Mouse (Mus musculus) myocyte (in vitro differentiated cells): Measurements from ENCODE around the gene Srsf6.

ENCODE experiments used
- CEBPB ChIP-seq: IDR thresholded peaks from 2 replicates; pipeline ENCODE4 v1.6.1; 2011; ENCODE audit warnings: mild to moderate bottlenecking, moderate library complexity; ENCODE audit not compliant: poor library complexity, insufficient read depth, severe bottlenecking
- MAX ChIP-seq: IDR thresholded peaks from one replicate; pipeline ENCODE4 v1.6.1; 2011; ENCODE audit warnings: low read depth, mild to moderate bottlenecking, control low read depth
- MYOD1 ChIP-seq, 3 experiments: IDR thresholded peaks; one replicate each; pipeline ENCODE4 v1.6.1; 2011; ENCODE audit warnings: control low read depth in 2 of 3, low read depth in 2 of 3, mild to moderate bottlenecking in 2 of 3, moderate library complexity in 1 of 3; ENCODE audit not compliant: insufficient read length in 2 of 3, control insufficient read depth in 1 of 3
- POLR2A ChIP-seq: IDR thresholded peaks from one replicate; pipeline ENCODE4 v1.6.1; 2011; ENCODE audit warnings: low read depth, mild to moderate bottlenecking, control low read depth, moderate library complexity; ENCODE audit not compliant: insufficient read length
- POLR2AphosphoS2 ChIP-seq: IDR thresholded peaks from one replicate; pipeline ENCODE4 v1.6.1; 2011; ENCODE audit warnings: low read depth, control low read depth; ENCODE audit not compliant: insufficient read length
- REST ChIP-seq: IDR thresholded peaks from one replicate; pipeline ENCODE4 v1.6.1; 2011; ENCODE audit warnings: mild to moderate bottlenecking, control low read depth, moderate library complexity; ENCODE audit not compliant: insufficient read depth, insufficient read length
- TCF12 ChIP-seq: IDR thresholded peaks from one replicate; pipeline ENCODE4 v1.6.1; 2011; ENCODE audit warnings: mild to moderate bottlenecking, control low read depth; ENCODE audit not compliant: poor library complexity, insufficient read depth, severe bottlenecking

DNA sequence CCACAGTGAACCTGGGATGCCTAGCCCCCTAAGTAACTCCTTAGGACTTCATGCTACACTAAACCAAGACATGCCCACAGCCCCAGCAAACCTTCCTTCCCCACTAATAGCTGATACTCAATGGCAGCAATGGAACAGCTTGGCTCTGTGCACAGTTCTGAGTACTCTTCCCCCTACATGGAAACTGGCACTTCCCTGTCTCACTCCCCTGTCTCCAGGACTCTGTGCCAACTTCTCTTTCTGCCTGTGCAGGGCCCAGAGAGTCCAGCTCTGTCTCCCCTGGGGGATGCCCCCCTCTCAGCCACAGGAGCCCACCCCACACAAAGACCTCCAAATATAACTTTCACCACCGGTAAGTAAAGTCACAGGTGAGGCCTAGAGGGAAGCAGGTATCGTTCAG, 35.4 kb downstream of the Srsf6 start:
- TF ChIP-seq MAX, result no peak
- no peak for TF ChIP-seq POLR2AphosphoS2
- no peak for TF ChIP-seq POLR2A
- no peak for TF ChIP-seq REST
- TF ChIP-seq CEBPB, result no peak
- no peak for TF ChIP-seq TCF12
- TF ChIP-seq MYOD1 (IDR thresholded peaks at IDR 0.05; ENCODE audit: control insufficient read depth in 1 of 3, insufficient read length in 2 of 3, low read depth in 2 of 3), result no peak
